Mouse (Mus musculus) thymus, adult 2 months (tissue): ENCODE results near the gene Dennd5a. TPM values are rescaled to one million over a fixed set of nuclear protein-coding genes. Genes with fewer than 3 reads are reported as not detected.
A peak's percentile ranks its signal among the peaks of the same experiment; 100 is the strongest.

Experiments
- DNase-seq: peaks from one replicate; pipeline ENCODE4 v3.0.0; 2021
- H3K27ac ChIP-seq: fragments of 200-500 bp; 2 replicates; pipeline ENCODE4 v1.5.1; 2012; ENCODE audit warnings: low read length, control low read depth; ENCODE audit not compliant: control insufficient read depth, insufficient read depth
- H3K27me3 ChIP-seq: fragments of 200-500 bp; 2 replicates; pipeline ENCODE4 v1.6.1; 2012; ENCODE audit warnings: mild to moderate bottlenecking, low read length, moderate library complexity, mixed read lengths; ENCODE audit not compliant: control insufficient read depth, insufficient read depth
- H3K36me3 ChIP-seq: fragments of 200-500 bp; 2 replicates; pipeline ENCODE4 v1.6.1; 2012; ENCODE audit warnings: mild to moderate bottlenecking, low read length, moderate library complexity; ENCODE audit not compliant: control insufficient read depth, insufficient read depth
- H3K4me1 ChIP-seq: fragments of 200-500 bp; replicated peaks from 2 replicates; pipeline ENCODE4 v1.6.1; 2012; ENCODE audit warnings: low read length; ENCODE audit not compliant: control insufficient read depth, insufficient read depth
- H3K4me3 ChIP-seq: fragments of 200-500 bp; 2 replicates; pipeline ENCODE4 v1.5.1; 2012; ENCODE audit warnings: mild to moderate bottlenecking, low read length, control low read depth, moderate library complexity; ENCODE audit not compliant: control insufficient read depth, insufficient read depth
- CTCF ChIP-seq: fragments of 200-500 bp; IDR thresholded peaks from 2 replicates; pipeline ENCODE4 v1.5.1; 2012; ENCODE audit warnings: mild to moderate bottlenecking, control low read depth, low read length, moderate library complexity, borderline replicate concordance; ENCODE audit not compliant: control insufficient read depth, poor library complexity, insufficient read depth; ENCODE audit errors: extremely low read depth
- POLR2A ChIP-seq: fragments of 200-500 bp; IDR thresholded peaks from 2 replicates; pipeline ENCODE4 v1.6.1; 2012; ENCODE audit warnings: mild to moderate bottlenecking, low read length, control low read depth, moderate library complexity; ENCODE audit not compliant: control insufficient read depth, poor library complexity, insufficient read depth; ENCODE audit errors: extremely low read depth
- WGBS: fragments of 180-500 bp; shearing (Covaris S2); methylation state at CpG from one replicate; pipeline ENCODE4 v1.1.7; 2018; 5-methylcytosine and 5-hydroxymethylcytosine counted together
- polyA plus RNA-seq: library from polyadenylated mRNA; depleted of rRNA; stranded (reverse); fragments of >200 nt; gene quantifications from 2 replicates; pipeline ENCODE4 v1.2.3, GENCODE M21; 2012

The Dennd5a gene
- polyA plus RNA-seq, 1 experiment, result 44.0 TPM

DNA sequence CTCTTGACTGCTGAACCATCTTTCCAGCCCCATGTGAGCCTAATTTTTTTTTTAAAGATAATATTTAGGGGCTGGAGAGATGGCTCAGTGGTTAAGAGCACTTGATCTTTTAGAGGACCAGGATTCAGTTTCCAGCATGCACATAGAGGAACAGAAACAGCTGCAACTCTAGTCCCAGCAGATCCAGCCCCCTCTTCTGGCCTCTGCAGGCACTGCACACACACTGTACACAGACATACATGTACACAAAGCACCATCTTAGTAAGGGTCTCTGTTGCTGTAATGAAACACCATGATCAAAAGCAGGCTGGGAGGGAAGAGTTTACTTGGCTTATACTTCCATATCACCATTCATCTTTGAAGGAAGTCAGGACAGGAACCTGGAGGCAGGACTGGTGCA is 5.4 kb upstream of the Dennd5a start:
- TF ChIP-seq CTCF (no peak), POLR2A (no peak)
- no peaks in the 10 kb centered on the region for H3K4me1 ChIP-seq
- H3K4me3 ChIP-seq, result no peak overlapping the region
- peaks cover 4% of the 10 kb centered on the region; the same call in 1 of the 2 replicates for H3K27me3 ChIP-seq
- DNase-seq, result no peak
- no peak overlapping the region for H3K27ac ChIP-seq
- no peaks in the 10 kb centered on the region for H3K36me3 ChIP-seq

DNA sequence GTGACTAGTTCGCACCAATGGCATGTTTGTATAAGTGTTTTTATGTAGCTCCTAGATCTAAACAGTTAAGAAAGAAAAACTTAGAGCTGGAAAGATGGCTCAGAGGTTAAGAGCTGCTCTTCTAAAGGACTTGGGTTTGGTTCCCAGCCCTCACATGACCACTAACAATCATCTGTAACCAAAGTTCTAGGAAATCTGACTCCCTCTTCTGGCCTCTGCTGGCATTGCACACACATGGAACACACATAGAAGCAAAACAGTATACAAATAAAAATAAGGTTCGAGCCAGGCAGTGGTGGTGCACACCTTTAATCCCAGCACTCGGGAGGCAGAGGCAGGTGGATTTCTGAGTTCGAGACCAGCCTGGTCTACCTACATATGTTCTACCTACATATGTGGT is 3.4 kb upstream of the Dennd5a start:
- 96% methylated on average over 4 of the region's 4 CpGs for WGBS
- peaks cover 8% of the 10 kb centered on the region; the same call in 1 of the 2 replicates for H3K27me3 ChIP-seq
- peaks cover 9% of the 10 kb centered on the region; the same call in 1 of the 2 replicates for H3K4me1 ChIP-seq
- no peak overlapping the region for H3K4me3 ChIP-seq
- TF ChIP-seq CTCF (no peak), POLR2A (no peak)
- no peaks in the 10 kb centered on the region for H3K36me3 ChIP-seq
- DNase-seq, result no peak
- no peak overlapping the region for H3K27ac ChIP-seq

- DNase-seq, result no peak
- peaks cover 8% of the 10 kb centered on the region; the same call in 1 of the 2 replicates for H3K27me3 ChIP-seq
- H3K4me3 ChIP-seq, result no peak overlapping the region
- 83% methylated on average over 4 of the region's 4 CpGs for whole genome bisulfite sequencing
- peaks cover 9% of the 10 kb centered on the region; the same call in 1 of the 2 replicates for H3K4me1 ChIP-seq
- no peak overlapping the region for H3K27ac ChIP-seq
- TF ChIP-seq CTCF (no peak), POLR2A (no peak)
- no peaks in the 10 kb centered on the region for H3K36me3 ChIP-seq
These were observed 2.3 kb upstream of the Dennd5a start for GRCm38 (mm10) chr7:109962596-109962995.

GRCm38 (mm10) chr7:109961570-109961969 is 1.3 kb upstream of the Dennd5a start:
- DNase-seq, result no peak
- H3K4me1 ChIP-seq, result peaks cover 9% of the 10 kb centered on the region; the same call in 1 of the 2 replicates
- no peak overlapping the region for H3K4me3 ChIP-seq
- H3K27ac ChIP-seq, result no peak overlapping the region
- no peaks in the 10 kb centered on the region for H3K36me3 ChIP-seq
- H3K27me3 ChIP-seq, result peaks cover 8% of the 10 kb centered on the region; the same call in 1 of the 2 replicates
- 99% methylated on average over 2 of the region's 2 CpGs for WGBS
- TF ChIP-seq POLR2A (no peak), CTCF (no peak)

- TF ChIP-seq CTCF, result no peak
- TF ChIP-seq POLR2A, result no peak
- H3K27ac ChIP-seq, result no peak overlapping the region
- peak overlapping the region; percentile 75 for H3K4me3 ChIP-seq
- 17% methylated on average over 13 of the region's 13 CpGs for WGBS
- peaks cover 9% of the 10 kb centered on the region; the same call in 1 of the 2 replicates for H3K4me1 ChIP-seq
- H3K36me3 ChIP-seq, result no peaks in the 10 kb centered on the region
- DNase-seq, result no peak
- peaks cover 8% of the 10 kb centered on the region; the same call in 1 of the 2 replicates for H3K27me3 ChIP-seq
These were observed 414 bp upstream of the Dennd5a start for GRCm38 (mm10) chr7:109960613-109961154.

DNA sequence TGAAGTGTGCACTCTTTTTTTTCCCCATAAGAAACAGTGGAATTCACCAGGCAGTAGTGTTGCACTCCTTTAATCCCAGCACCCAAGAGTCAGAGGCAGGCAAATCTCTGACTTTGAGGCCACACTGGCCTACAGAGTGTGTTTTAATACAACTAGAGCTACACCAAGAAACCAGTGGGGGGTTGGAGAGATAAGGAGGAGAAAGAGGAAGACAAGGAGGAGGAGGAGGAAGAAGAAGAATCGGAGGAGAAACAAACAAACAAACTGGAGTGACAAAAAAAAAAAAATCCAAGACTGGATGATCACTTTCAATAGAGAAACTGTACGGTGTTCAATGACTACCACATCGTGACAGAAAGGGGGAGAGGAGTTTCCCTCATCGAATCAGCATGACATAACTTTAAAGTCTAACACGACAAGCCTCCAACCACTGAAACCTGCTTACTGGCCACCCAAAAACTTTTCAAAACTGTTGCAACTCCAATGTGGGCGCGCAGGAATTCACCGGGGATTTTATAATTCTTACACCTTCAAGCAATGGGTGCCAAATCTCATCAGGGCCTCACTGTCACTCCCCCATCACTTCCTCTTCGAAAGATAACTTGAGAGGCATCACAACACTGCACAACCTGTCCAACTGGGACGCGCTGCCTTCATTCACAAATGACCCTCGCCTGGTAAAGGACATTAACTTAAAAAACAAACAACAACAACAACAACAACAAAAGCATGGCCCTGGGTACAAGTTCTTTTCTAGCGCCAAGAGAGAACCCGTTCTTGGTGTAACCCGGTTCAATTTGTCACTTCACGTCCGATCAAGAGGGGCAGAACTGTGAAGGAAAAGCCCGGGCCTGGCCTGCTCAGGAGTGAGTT is 1.2 kb downstream of the Dennd5a start:
- Histone ChIP-seq H3K27me3 (peaks cover 8% of the 10 kb centered on the region; the same call in 1 of the 2 replicates), H3K4me1 (peaks cover 9% of the 10 kb centered on the region; the same call in 1 of the 2 replicates), H3K4me3 (peak overlapping the region; percentile 75), H3K27ac (peak overlapping the region; percentile 12; the same call in 1 of the 2 replicates), H3K36me3 (no peaks in the 10 kb centered on the region)
- DNase-seq, result no peak
- 7% methylated on average over 18 of the region's 18 CpGs for WGBS
- no peak for TF ChIP-seq POLR2A
- TF ChIP-seq CTCF, result no peak
